Mouse (Mus musculus) thymus, adult 18-20 months (tissue): ENCODE results near the gene Atg9b.
A peak's percentile ranks its signal among the peaks of the same experiment; 100 is the strongest.

ENCODE experiments used
- DNase-seq, 2 experiments: peaks; one replicate each; pipeline ENCODE4 v3.0.0; 2022; ENCODE audit warnings: mixed read lengths in 2 of 2

Atg9b gene

GRCm38 (mm10) chr5:24391864-24392263, at the start of gene Atg9b:
TSS of gene Atg9b (minus strand) at chr5:24392143.
- DNase-seq = no peak

- no peak for DNase-seq
These were observed 49.2 kb upstream of the Atg9b start for GRCm38 (mm10) chr5:24441187-24441586.

GRCm38 (mm10) chr5:24433993-24434392, 42.0 kb upstream of the Atg9b start:
- no peak for DNase-seq

GRCm38 (mm10) chr5:24428596-24428995, 36.7 kb upstream of the Atg9b start:
- no peak for DNase-seq

GRCm38 (mm10) chr5:24427981-24428402, 36.0 kb upstream of the Atg9b start:
- DNase-seq = no peak

- DNase-seq = no peak
These were observed 35.3 kb upstream of the Atg9b start for GRCm38 (mm10) chr5:24427285-24427633.

- DNase-seq = no peak
These were observed 34.8 kb upstream of the Atg9b start for GRCm38 (mm10) chr5:24426556-24427284.

GRCm38 (mm10) chr5:24426037-24426432, 34.1 kb upstream of the Atg9b start:
- DNase-seq = peak; percentile 26 to 43

GRCm38 (mm10) chr5:24425421-24426036, 33.6 kb upstream of the Atg9b start:
- peak; percentile 64 to 72 for DNase-seq

GRCm38 (mm10) chr5:24424861-24425411, 33.0 kb upstream of the Atg9b start:
- peak; percentile 75 to 78 for DNase-seq

GRCm38 (mm10) chr5:24424004-24424781, 32.2 kb upstream of the Atg9b start:
- no peak for DNase-seq

GRCm38 (mm10) chr5:24423129-24424003, 31.4 kb upstream of the Atg9b start, which contains the start of the genes Cdk5 and Slc4a2:
TSS of gene Cdk5 (minus strand) at chr5:24423530.
TSS of gene Slc4a2 (plus strand) at chr5:24423837.
- DNase-seq = peak; percentile 98

GRCm38 (mm10) chr5:24420381-24420780, 28.4 kb upstream of the Atg9b start:
- no peak for DNase-seq

GRCm38 (mm10) chr5:24417587-24417986, 25.6 kb upstream of the Atg9b start:
- no peak for DNase-seq

GRCm38 (mm10) chr5:24416222-24416736, 24.3 kb upstream of the Atg9b start:
- DNase-seq = peak; percentile 29 to 60

GRCm38 (mm10) chr5:24413938-24414337, 22.0 kb upstream of the Atg9b start:
- DNase-seq = no peak

- DNase-seq = no peak
These were observed 21.2 kb upstream of the Atg9b start, which contains the start of gene Asic3 for GRCm38 (mm10) chr5:24413042-24413693. TSS of gene Asic3 (plus strand) at chr5:24413392.

GRCm38 (mm10) chr5:24412063-24412462, 20.1 kb upstream of the Atg9b start:
- no peak for DNase-seq

- no peak for DNase-seq
These were observed 17.5 kb upstream of the Atg9b start for GRCm38 (mm10) chr5:24409466-24409865.

GRCm38 (mm10) chr5:24408651-24409050, 16.7 kb upstream of the Atg9b start:
- DNase-seq = no peak

- DNase-seq = no peak
These were observed 13.5 kb upstream of the Atg9b start for GRCm38 (mm10) chr5:24405389-24405876.
